ENCODE assay signal across 8 mouse cellular contexts in the genomic region with DNA sequence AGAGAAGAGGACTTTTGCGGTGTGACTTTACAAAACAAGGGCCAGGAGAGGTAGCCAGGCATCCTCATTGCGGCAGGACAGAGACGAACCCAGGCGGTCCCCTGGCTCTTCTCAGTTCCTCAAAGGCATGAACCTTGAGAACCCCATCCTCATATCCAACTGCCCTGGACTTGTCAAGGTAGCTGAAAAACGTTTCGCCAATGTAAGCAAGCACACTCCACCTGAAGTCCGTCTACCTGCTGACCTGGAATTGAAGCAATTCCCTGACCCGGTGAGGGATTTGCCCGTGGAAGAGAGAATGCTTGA. TPM values are rescaled to one million over a fixed set of nuclear protein-coding genes. Genes with fewer than 3 reads are reported as not detected.
A peak's percentile ranks its signal among the peaks of the same experiment; 100 is the strongest.
DNase-seq lines count a peak whose midpoint lies in the region; ATAC-seq and TF ChIP-seq lines count a peak whose summit lies in the region.

No protein-coding gene starts in this region.

- no peak for DNase-seq in kidney, postnatal 0 days (ENCODE audit: low spot score)
- no peak for DNase-seq in kidney, adult 9 months
- no peak for DNase-seq in embryonic facial prominence, embryonic 14.5 days (ENCODE audit: low spot score)
- no peak for DNase-seq in limb, embryonic 11.5 days (ENCODE audit: low spot score)
- DNase-seq in left cerebral cortex, postnatal 14 days (ENCODE audit: low spot score in 2 of 2), result no peak
- DNase-seq in left cerebral cortex, adult 8-10 months (ENCODE audit: low spot score in 2 of 2), result no peak
- DNase-seq in thymus, postnatal 25 days, result no peak

- no peak for ATAC-seq in kidney, postnatal 0 days (replicated peaks; ENCODE audit: low FRiP score, low read depth)
- ATAC-seq in embryonic facial prominence, embryonic 14.5 days (ENCODE audit: low read depth), result no peak
- ATAC-seq in limb, embryonic 11.5 days (ENCODE audit: insufficient number of reproducible peaks, low FRiP score, low TSS enrichment, low read depth), result no peak
- ATAC-seq in neural tube, embryonic 12.5 days (ENCODE audit: low FRiP score, low read depth), result no peak

- H3K9ac ChIP-seq in kidney, postnatal 0 days (ENCODE audit: low read depth, low read length), result no peak overlapping the region
- H3K9ac ChIP-seq in embryonic facial prominence, embryonic 14.5 days (ENCODE audit: low read depth, low read length), result peak overlapping the region; percentile 68; the same call in 1 of the 2 replicates
- H3K9ac ChIP-seq in limb, embryonic 11.5 days (ENCODE audit: low read length), result no peak overlapping the region; the same call in 1 of the 2 replicates
- H3K9ac ChIP-seq in neural tube, embryonic 12.5 days, result no peak overlapping the region

- no peaks in the 10 kb centered on the region for H3K36me3 ChIP-seq in kidney, postnatal 0 days (ENCODE audit: insufficient read depth, low read length)
- no peaks in the 10 kb centered on the region for H3K36me3 ChIP-seq in embryonic facial prominence, embryonic 14.5 days (ENCODE audit: control insufficient read depth, insufficient read depth, low read length)
- H3K36me3 ChIP-seq in limb, embryonic 11.5 days (ENCODE audit: control insufficient read depth, insufficient read depth, low read length), result no peaks in the 10 kb centered on the region
- no peaks in the 10 kb centered on the region for H3K36me3 ChIP-seq in neural tube, embryonic 12.5 days

- peak overlapping the region; percentile 48 for H3K4me3 ChIP-seq in kidney, postnatal 0 days (replicated peaks; ENCODE audit: low read depth, low read length)
- peak overlapping the region; percentile 62 for H3K4me3 ChIP-seq in embryonic facial prominence, embryonic 14.5 days (ENCODE audit: low read depth, low read length)
- H3K4me3 ChIP-seq in limb, embryonic 11.5 days (ENCODE audit: low read depth, low read length), result peak overlapping the region; percentile 51; the same call in 1 of the 2 replicates
- H3K4me3 ChIP-seq in neural tube, embryonic 12.5 days, result peak overlapping the region; percentile 49

- H3K4me2 ChIP-seq in kidney, postnatal 0 days (ENCODE audit: low read length), result peak overlapping the region; percentile 94
- H3K4me2 ChIP-seq in embryonic facial prominence, embryonic 14.5 days (ENCODE audit: low read depth, low read length), result peak overlapping the region; percentile 91
- peak overlapping the region; percentile 94 for H3K4me2 ChIP-seq in limb, embryonic 11.5 days (ENCODE audit: low read depth, severe bottlenecking)
- peak overlapping the region; percentile 94 for H3K4me2 ChIP-seq in neural tube, embryonic 12.5 days (replicated peaks)

- no peak for TF ChIP-seq CTCF in kidney, postnatal 0 days (IDR thresholded peaks at IDR 0.05; ENCODE audit: low read depth)

- no peaks in the 10 kb centered on the region for H3K9me3 ChIP-seq in kidney, postnatal 0 days (replicated peaks; ENCODE audit: low read length)
- H3K9me3 ChIP-seq in embryonic facial prominence, embryonic 14.5 days (ENCODE audit: control insufficient read depth, low read length), result no peaks in the 10 kb centered on the region
- no peaks in the 10 kb centered on the region for H3K9me3 ChIP-seq in limb, embryonic 11.5 days (ENCODE audit: control insufficient read depth, low read length)
- H3K9me3 ChIP-seq in neural tube, embryonic 12.5 days, result no peaks in the 10 kb centered on the region

- H3K27me3 ChIP-seq in kidney, postnatal 0 days (ENCODE audit: insufficient read depth, low read length), result no peaks in the 10 kb centered on the region
- 0 out of 2 replicates have a peak, but pooled peaks cover 3% of the 10 kb centered on the region for H3K27me3 ChIP-seq in embryonic facial prominence, embryonic 14.5 days (replicated peaks; ENCODE audit: control insufficient read depth, insufficient read depth, low read length)
- H3K27me3 ChIP-seq in limb, embryonic 11.5 days (ENCODE audit: control insufficient read depth, insufficient read depth, low read length), result no peaks in the 10 kb centered on the region
- no peaks in the 10 kb centered on the region for H3K27me3 ChIP-seq in neural tube, embryonic 12.5 days (replicated peaks)

- H3K27ac ChIP-seq in kidney, postnatal 0 days, result no peak overlapping the region
- H3K27ac ChIP-seq in embryonic facial prominence, embryonic 14.5 days (replicated peaks; ENCODE audit: low read depth, low read length), result no peak overlapping the region
- H3K27ac ChIP-seq in limb, embryonic 11.5 days (replicated peaks; ENCODE audit: low read depth, low read length), result no peak overlapping the region
- H3K27ac ChIP-seq in neural tube, embryonic 12.5 days, result no peak overlapping the region

- intact Hi-C loops in left cerebral cortex, postnatal 14 days (cut with DNase I), result no loop called here

- no peaks in the 10 kb centered on the region for H3K4me1 ChIP-seq in kidney, postnatal 0 days (replicated peaks; ENCODE audit: insufficient read depth, low read length)
- H3K4me1 ChIP-seq in embryonic facial prominence, embryonic 14.5 days (ENCODE audit: control insufficient read depth, insufficient read depth, low read length), result no peaks in the 10 kb centered on the region
- no peaks in the 10 kb centered on the region for H3K4me1 ChIP-seq in limb, embryonic 11.5 days (ENCODE audit: control insufficient read depth, insufficient read depth, low read length)
- H3K4me1 ChIP-seq in neural tube, embryonic 12.5 days, result no peaks in the 10 kb centered on the region

- 76% methylated on average over 9 of the region's 9 CpGs for WGBS in kidney, postnatal 0 days
- WGBS in embryonic facial prominence, embryonic 14.5 days, result 74% methylated on average over 9 of the region's 9 CpGs
- 73% methylated on average over 9 of the region's 9 CpGs for WGBS in limb, embryonic 11.5 days
- 80% methylated on average over 9 of the region's 9 CpGs for WGBS in neural tube, embryonic 12.5 days

RNA-seq across cellular contexts. Expression of gene Rubcnl, which starts 0.8 kb away (rescaled TPM):
- 0.22 and 0.45 TPM in 2 replicates for polyA plus RNA-seq in kidney, postnatal 0 days (2015; fragmentation: Nextera tagmentation; extraction: Ambion mirVana)
- polyA plus RNA-seq in embryonic facial prominence, embryonic 14.5 days (2014; fragmentation: Nextera tagmentation; extraction: Ambion mirVana), result 1.0 and 1.1 TPM in 2 replicates
- 0.77 and 0.79 TPM in 2 replicates for polyA plus RNA-seq in limb, embryonic 11.5 days (2014; fragmentation: Nextera tagmentation; extraction: Ambion mirVana)
- 0.14 and 0.42 TPM in 2 replicates for polyA plus RNA-seq in neural tube, embryonic 12.5 days (2016; fragmentation: Nextera tagmentation; extraction: Ambion mirVana)
- total RNA-seq in left cerebral cortex, postnatal 14 days (2021), result 1 to 10 TPM; 1.3 to 1.5 TPM
- 1 to 10 TPM; 1.2 to 3.1 (median 2.0) TPM for total RNA-seq in left cerebral cortex, adult 8-10 months (2022)
